Mouse (Mus musculus): ENCODE results near the gene Parvb.

DNA sequence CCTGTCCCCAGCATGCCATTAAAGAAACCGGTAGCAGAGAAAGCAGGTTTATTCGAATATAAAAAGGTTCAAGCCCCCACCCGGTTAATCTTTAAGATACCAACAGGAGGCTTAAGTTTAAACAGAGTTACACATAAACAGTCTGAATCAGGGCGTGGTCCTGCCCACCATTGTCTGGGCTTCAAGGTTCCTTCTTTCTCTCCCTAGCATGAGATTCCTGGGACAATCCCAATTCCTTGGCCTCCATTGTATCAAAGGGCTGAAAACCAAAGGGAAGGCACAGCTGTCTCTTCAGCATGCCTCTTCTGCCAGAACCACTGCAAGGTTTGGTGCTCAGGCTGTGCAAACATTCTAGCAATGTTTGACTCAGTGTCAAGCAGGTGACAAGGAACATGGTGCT, 45.6 kb upstream of the Parvb start:
- no peak for TF ChIP-seq CTCF (IDR thresholded peaks at IDR 0.05; ENCODE audit: low read depth, low read length)
- no peak for TF ChIP-seq POLR2A (IDR thresholded peaks at IDR 0.05; ENCODE audit: insufficient read depth, low read length)
